Mouse (Mus musculus) CH12.LX (cell line): ENCODE measurements around the gene Rims4. TPM values are rescaled to one million over a fixed set of nuclear protein-coding genes. Genes with fewer than 3 reads are reported as not detected.

Experiments
- DNase-seq: peaks from one replicate; pipeline ENCODE4 v3.0.0-alpha.2; 2013; ENCODE audit errors: extremely low read depth
- H3K27ac ChIP-seq: 2 replicates; pipeline ENCODE4 v1.5.1; 2012; ENCODE audit warnings: low read depth, mild to moderate bottlenecking, control low read depth, moderate library complexity; ENCODE audit not compliant: insufficient read depth
- H3K27me3 ChIP-seq: replicated peaks from 2 replicates; pipeline ENCODE3; 2012; ENCODE audit warnings: inconsistent platforms
- H3K36me3 ChIP-seq, 2 experiments: replicated peaks in 1 of 2; 2 replicates each; pipeline versions ENCODE3 to v1.6.1; 2012; ENCODE audit warnings: inconsistent platforms in 1 of 2, low read length in 1 of 2, mild to moderate bottlenecking in 1 of 2, mixed read lengths in 1 of 2, moderate library complexity in 1 of 2; ENCODE audit not compliant: control insufficient read depth in 1 of 2, insufficient read depth in 1 of 2
- H3K4me1 ChIP-seq, 2 experiments: 2 replicates each; pipeline ENCODE4 v1.6.1; 2012; ENCODE audit warnings: inconsistent platforms in 1 of 2, moderate library complexity in 1 of 2; ENCODE audit not compliant: insufficient read depth in 2 of 2, control insufficient read depth in 1 of 2
- H3K4me2 ChIP-seq: 2 replicates; pipeline ENCODE4 v1.6.1; 2012; ENCODE audit warnings: low read depth, mild to moderate bottlenecking, control low read depth; ENCODE audit not compliant: poor library complexity, insufficient read depth, severe bottlenecking
- H3K4me3 ChIP-seq, 3 experiments: fragments of 150-350 bp in 1 of 3; sonication (generic) in 1 of 3; replicated peaks in 1 of 3; 2 replicates each; pipeline versions ENCODE3 to v1.5.1; 2011 to 2012; ENCODE audit warnings: low read depth in 2 of 3, low read length in 2 of 3, mild to moderate bottlenecking in 2 of 3, moderate library complexity in 2 of 3, control low read depth in 1 of 3, improper control_type of control experiment in 1 of 3, inconsistent platforms in 1 of 3, mixed read lengths in 1 of 3; ENCODE audit not compliant: poor library complexity in 1 of 3
- H3K79me2 ChIP-seq: replicated peaks from 2 replicates; pipeline ENCODE4 v1.6.1; 2012; ENCODE audit warnings: mild to moderate bottlenecking, moderate library complexity; ENCODE audit not compliant: control insufficient read depth, poor library complexity, insufficient read depth, severe bottlenecking; ENCODE audit errors: extremely low read depth
- H3K9ac ChIP-seq: 2 replicates; pipeline ENCODE4 v1.6.1; 2012; ENCODE audit warnings: low read depth, mild to moderate bottlenecking, control low read depth, moderate library complexity; ENCODE audit not compliant: insufficient read depth
- H3K9me3 ChIP-seq: replicated peaks from 2 replicates; pipeline ENCODE3; 2012; ENCODE audit warnings: low read length, inconsistent platforms, mixed read lengths
- BHLHE40 ChIP-seq: IDR thresholded peaks from 2 replicates; pipeline ENCODE4 v1.6.1; 2011; ENCODE audit warnings: mild to moderate bottlenecking, low read depth, low read length, improper control_type of control experiment
- CHD2 ChIP-seq: IDR thresholded peaks from 2 replicates; pipeline ENCODE4 v1.6.1; 2011; ENCODE audit warnings: low read length, improper control_type of control experiment
- CTCF ChIP-seq, 2 experiments: IDR thresholded peaks in 1 of 2; conservative IDR thresholded peaks in 1 of 2; 2 replicates each; pipeline ENCODE4 v1.5.1; 2011 to 2012; ENCODE audit warnings: low read depth in 2 of 2, low read length in 2 of 2, improper control_type of control experiment in 1 of 2, inconsistent platforms in 1 of 2, mild to moderate bottlenecking in 1 of 2, moderate library complexity in 1 of 2
- ELF1 ChIP-seq: IDR thresholded peaks from 2 replicates; pipeline ENCODE4 v1.6.1; 2014; ENCODE audit warnings: low read depth, mild to moderate bottlenecking, inconsistent platforms, low read length, improper control_type of control experiment
- EP300 ChIP-seq: IDR thresholded peaks from 2 replicates; pipeline ENCODE4 v1.6.1; 2011; ENCODE audit warnings: low read length, improper control_type of control experiment
- GABPA ChIP-seq: IDR thresholded peaks from 2 replicates; pipeline ENCODE4 v1.6.1; 2012; ENCODE audit warnings: low read depth, low read length, improper control_type of control experiment, inconsistent platforms; ENCODE audit not compliant: insufficient replicate concordance
- HCFC1 ChIP-seq: IDR thresholded peaks from 2 replicates; pipeline ENCODE4 v1.6.1; 2012; ENCODE audit warnings: low read depth, mild to moderate bottlenecking, inconsistent platforms, low read length, improper control_type of control experiment
- IRF4 ChIP-seq: IDR thresholded peaks from 2 replicates; pipeline ENCODE4 v1.6.1; 2014; ENCODE audit warnings: low read depth, mild to moderate bottlenecking, inconsistent platforms, low read length, improper control_type of control experiment
- JUN ChIP-seq: IDR thresholded peaks from 2 replicates; pipeline ENCODE4 v1.6.1; 2011; ENCODE audit warnings: low read depth, mild to moderate bottlenecking, low read length, improper control_type of control experiment, moderate library complexity; ENCODE audit not compliant: insufficient read depth
- JUND ChIP-seq: conservative IDR thresholded peaks from 2 replicates; pipeline ENCODE4 v1.6.1; 2011; ENCODE audit warnings: low read depth, low read length, improper control_type of control experiment
- KAT2A ChIP-seq: IDR thresholded peaks from 2 replicates; pipeline ENCODE4 v1.6.1; 2012; ENCODE audit warnings: low read length, improper control_type of control experiment, inconsistent platforms; ENCODE audit not compliant: insufficient replicate concordance
- MAZ ChIP-seq: IDR thresholded peaks from 2 replicates; pipeline ENCODE4 v1.6.1; 2012; ENCODE audit warnings: low read depth, mild to moderate bottlenecking, inconsistent platforms, low read length, improper control_type of control experiment, moderate library complexity
- MXI1 ChIP-seq: IDR thresholded peaks from 2 replicates; pipeline ENCODE4 v1.6.1; 2011; ENCODE audit warnings: mild to moderate bottlenecking, low read depth, low read length, improper control_type of control experiment
- MYC ChIP-seq: IDR thresholded peaks from 2 replicates; pipeline ENCODE4 v1.6.1; 2011; ENCODE audit warnings: low read depth, mild to moderate bottlenecking, improper control_type of control experiment, low read length
- NELFE ChIP-seq: IDR thresholded peaks from 2 replicates; pipeline ENCODE4 v1.6.1; 2011; ENCODE audit warnings: low read depth, low read length, improper control_type of control experiment
- NRF1 ChIP-seq: IDR thresholded peaks from 2 replicates; pipeline ENCODE4 v1.6.1; 2014; ENCODE audit warnings: low read depth, mild to moderate bottlenecking, inconsistent platforms, low read length, improper control_type of control experiment, moderate library complexity
- PAX5 ChIP-seq: IDR thresholded peaks from 2 replicates; pipeline ENCODE4 v1.6.1; 2012; ENCODE audit warnings: low read length, inconsistent platforms, mixed read lengths
- POLR2A ChIP-seq: IDR thresholded peaks from 2 replicates; pipeline ENCODE4 v1.6.1; 2011; ENCODE audit warnings: low read depth, mild to moderate bottlenecking, improper control_type of control experiment, low read length
- POLR2AphosphoS2 ChIP-seq: IDR thresholded peaks from 2 replicates; pipeline ENCODE4 v1.6.1; 2011; ENCODE audit warnings: low read depth, low read length, improper control_type of control experiment
- RAD21 ChIP-seq: IDR thresholded peaks from 2 replicates; pipeline ENCODE4 v1.6.1; 2011; ENCODE audit warnings: low read depth, mild to moderate bottlenecking, low read length, improper control_type of control experiment, moderate library complexity
- SIN3A ChIP-seq: IDR thresholded peaks from 2 replicates; pipeline ENCODE4 v1.6.1; 2012; ENCODE audit warnings: low read length, improper control_type of control experiment, inconsistent platforms
- SMC3 ChIP-seq: IDR thresholded peaks from 2 replicates; pipeline ENCODE4 v1.6.1; 2011; ENCODE audit warnings: low read depth, low read length, improper control_type of control experiment
- TBP ChIP-seq: conservative IDR thresholded peaks from 2 replicates; pipeline ENCODE4 v1.6.1; 2011; ENCODE audit warnings: low read depth, low read length, improper control_type of control experiment
- TCF12 ChIP-seq: IDR thresholded peaks from 2 replicates; pipeline ENCODE4 v1.6.1; 2014; ENCODE audit warnings: low read depth, mild to moderate bottlenecking, inconsistent platforms, low read length, improper control_type of control experiment
- UBTF ChIP-seq: IDR thresholded peaks from 2 replicates; pipeline ENCODE4 v1.6.1; 2012; ENCODE audit warnings: low read depth, mild to moderate bottlenecking, inconsistent platforms, low read length, improper control_type of control experiment, moderate library complexity
- USF1 ChIP-seq: IDR thresholded peaks from 2 replicates; pipeline ENCODE4 v1.6.1; 2014; ENCODE audit warnings: low read depth, mild to moderate bottlenecking, inconsistent platforms, low read length, improper control_type of control experiment
- ZKSCAN1 ChIP-seq: IDR thresholded peaks from 2 replicates; pipeline ENCODE4 v1.6.1; 2012; ENCODE audit warnings: low read depth, inconsistent platforms, low read length, improper control_type of control experiment, borderline replicate concordance
- ZMIZ1 ChIP-seq: IDR thresholded peaks from 2 replicates; pipeline ENCODE4 v1.6.1; 2012; ENCODE audit warnings: low read depth, mild to moderate bottlenecking, inconsistent platforms, low read length, improper control_type of control experiment
- dilution Hi-C: fragments of 300-500 bp; cut with MboI; formaldehyde crosslinking; loops from 2 replicates; pipeline ENCODE4 v1.14.3; 2020; ENCODE audit warnings: low sequenced_read_pairs; ENCODE audit not compliant: extremely low pct_unique_long_range_greater_than_20kb, extremely low pct_ligation_motif_present
- in situ Hi-C: fragments of 300-500 bp; cut with MboI; formaldehyde crosslinking; loops from 3 replicates; pipeline ENCODE4 v1.14.3; 2019; ENCODE audit warnings: low sequenced_read_pairs, low pct_ligation_motif_present, low pct_unique_long_range_greater_than_20kb, mixed read lengths
- polyA plus RNA-seq: library from polyadenylated mRNA; unstranded; fragments of >175 nt; gene quantifications from 2 replicates; pipeline ENCODE4 v1.2.1, GENCODE M21; 2012; ENCODE audit warnings: low read depth; ENCODE audit not compliant: insufficient read length
- total RNA-seq, 2 experiments: library from RNA; depleted of rRNA; stranded (reverse); fragments of 300-350 nt in 1 of 2; fragments of >200 nt in 1 of 2; gene quantifications; 2 replicates each; pipeline ENCODE4 v1.2.3; 2012 to 2014

The Rims4 gene
- total and polyA plus RNA-seq, 3 experiments = not detected

DNA sequence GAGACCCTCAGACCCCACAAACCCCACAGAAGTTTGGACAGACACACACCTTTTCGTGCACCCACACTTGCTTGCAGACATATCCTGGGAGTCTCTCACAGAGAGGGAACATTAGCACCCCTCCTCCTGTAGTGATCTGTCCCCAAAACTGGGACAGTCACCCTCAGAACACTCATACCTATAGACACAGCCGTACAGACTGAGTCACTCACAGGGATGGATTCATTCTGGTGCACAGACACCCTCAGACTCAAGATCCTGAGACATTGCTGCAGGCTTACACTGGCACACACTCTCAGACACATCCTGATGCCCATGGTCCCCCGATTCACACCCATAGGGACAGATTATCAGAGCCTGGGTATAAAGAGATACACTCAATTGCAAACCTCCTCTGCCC, 1.1 kb upstream of the Rims4 start:
- H3K4me1 ChIP-seq = no peaks in the 10 kb centered on the region
- H3K9me3 ChIP-seq = no peaks in the 10 kb centered on the region
- no peaks in the 10 kb centered on the region for H3K79me2 ChIP-seq
- no peaks in the 10 kb centered on the region for H3K36me3 ChIP-seq
- peaks cover 72% of the 10 kb centered on the region for H3K27me3 ChIP-seq
- dilution Hi-C loops (no loop called here), in situ Hi-C loops (no loop called here)
- H3K9ac ChIP-seq = no peak overlapping the region
- no peak for TF ChIP-seq SMC3
- no peak for TF ChIP-seq NELFE
- TF ChIP-seq CTCF (conservative IDR thresholded peaks at IDR 0.05 in 1 of 2, IDR thresholded peaks at IDR 0.05 in 1 of 2; ENCODE audit: low read depth in 2 of 2, low read length in 2 of 2) = no peak
- no peak for TF ChIP-seq ZKSCAN1
- TF ChIP-seq SIN3A = no peak
- no peak for TF ChIP-seq MYC
- no peak for TF ChIP-seq POLR2A
- no peak for TF ChIP-seq UBTF
- no peak for TF ChIP-seq NRF1
- no peak for TF ChIP-seq IRF4
- no peak for TF ChIP-seq CHD2
- no peak for TF ChIP-seq KAT2A
- TF ChIP-seq USF1 = no peak
- no peak for TF ChIP-seq MXI1
- TF ChIP-seq JUN = no peak
- no peak for TF ChIP-seq MAZ
- TF ChIP-seq ELF1 = no peak
- no peak for TF ChIP-seq POLR2AphosphoS2
- no peak for TF ChIP-seq EP300
- no peak for TF ChIP-seq JUND
- DNase-seq = no peak
- no peak overlapping the region for H3K27ac ChIP-seq
- H3K4me3 ChIP-seq = no peak overlapping the region
- no peak overlapping the region for H3K4me2 ChIP-seq

GRCm38 (mm10) chr2:163916703-163917102, 1.8 kb downstream of the Rims4 start:
- Histone ChIP-seq H3K4me1 (no peaks in the 10 kb centered on the region; a peak in 1 of 4 replicates), H3K4me3 (no peak overlapping the region), H3K27ac (no peak overlapping the region), H3K27me3 (peaks cover 80% of the 10 kb centered on the region), H3K79me2 (no peaks in the 10 kb centered on the region), H3K9me3 (no peaks in the 10 kb centered on the region), H3K36me3 (no peaks in the 10 kb centered on the region), H3K4me2 (no peak overlapping the region), H3K9ac (no peak overlapping the region)
- in situ Hi-C loops (no loop called here), dilution Hi-C loops (no loop called here)
- TF ChIP-seq UBTF = no peak
- no peak for TF ChIP-seq PAX5
- no peak for TF ChIP-seq GABPA
- no peak for TF ChIP-seq TCF12
- no peak for TF ChIP-seq MAZ
- no peak for TF ChIP-seq ZMIZ1
- TF ChIP-seq RAD21 = no peak
- TF ChIP-seq HCFC1 = no peak
- TF ChIP-seq POLR2A = no peak
- no peak for TF ChIP-seq CTCF (conservative IDR thresholded peaks at IDR 0.05 in 1 of 2, IDR thresholded peaks at IDR 0.05 in 1 of 2; ENCODE audit: low read depth in 2 of 2, low read length in 2 of 2)
- no peak for TF ChIP-seq TBP
- no peak for TF ChIP-seq EP300
- no peak for TF ChIP-seq BHLHE40
- TF ChIP-seq NRF1 = no peak
- TF ChIP-seq JUND = no peak
- TF ChIP-seq CHD2 = no peak
- no peak for DNase-seq
